Mouse (Mus musculus): ENCODE results near the gene Pnmal1.
"Not testable (repeated sequence)": the region's sequence is repeated elsewhere in the genome, so short reads cannot be mapped to it uniquely, and the experiment has no call there.

Gene Pnmal1

DNA sequence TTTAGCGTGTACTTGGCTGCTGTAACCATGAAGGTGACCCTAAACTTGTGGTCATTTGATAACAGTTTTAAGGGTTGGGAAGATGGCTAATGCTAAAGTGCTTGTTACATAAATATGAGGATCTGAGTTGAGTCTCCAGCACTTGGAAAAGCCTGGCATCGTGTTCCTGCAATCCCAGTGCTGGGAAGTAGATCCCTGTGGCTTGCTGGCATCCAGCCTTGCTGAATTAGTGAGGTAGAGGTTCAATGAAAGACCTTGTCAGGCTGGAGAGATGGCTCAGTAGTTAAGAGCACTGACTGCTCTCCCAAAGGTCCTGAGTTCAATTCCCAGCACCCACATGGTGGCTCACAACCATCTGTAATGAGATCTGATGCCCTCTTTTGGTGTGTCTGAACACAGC lies 5.7 kb upstream of the Pnmal1 start:
- not testable (repeated sequence) for DNase-seq

- no peak for DNase-seq
Observed at GRCm38 (mm10) chr7:16955712-16956111, 3.8 kb upstream of the Pnmal1 start.

- no peak for DNase-seq
Observed at GRCm38 (mm10) chr7:16956410-16957265, 2.8 kb upstream of the Pnmal1 start.

DNA sequence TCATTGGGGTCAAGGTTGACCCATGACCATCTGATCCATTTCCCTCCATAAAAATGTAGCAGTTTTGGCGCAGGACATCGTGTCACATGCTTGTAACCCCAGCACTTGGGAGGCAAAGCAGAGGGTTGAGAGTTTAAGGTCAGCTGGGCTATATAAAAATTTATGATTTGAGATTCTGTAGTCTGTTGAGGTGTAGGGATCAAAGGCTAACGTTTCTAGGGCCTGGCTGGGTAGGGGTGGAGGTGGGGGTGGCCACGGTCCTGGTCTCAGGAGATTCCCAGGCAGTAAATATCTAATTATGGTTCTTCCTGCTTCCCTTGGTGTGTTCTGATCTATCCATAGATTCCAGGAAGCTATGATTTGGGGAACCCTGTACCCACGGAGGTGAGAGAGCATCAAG lies 2.2 kb downstream of the Pnmal1 start:
- no peak for DNase-seq

- no peak for DNase-seq
Observed at GRCm38 (mm10) chr7:16968414-16968813, 8.9 kb downstream of the Pnmal1 start.

- no peak for DNase-seq
Observed at GRCm38 (mm10) chr7:16971160-16971559, 11.7 kb downstream of the Pnmal1 start.

DNA sequence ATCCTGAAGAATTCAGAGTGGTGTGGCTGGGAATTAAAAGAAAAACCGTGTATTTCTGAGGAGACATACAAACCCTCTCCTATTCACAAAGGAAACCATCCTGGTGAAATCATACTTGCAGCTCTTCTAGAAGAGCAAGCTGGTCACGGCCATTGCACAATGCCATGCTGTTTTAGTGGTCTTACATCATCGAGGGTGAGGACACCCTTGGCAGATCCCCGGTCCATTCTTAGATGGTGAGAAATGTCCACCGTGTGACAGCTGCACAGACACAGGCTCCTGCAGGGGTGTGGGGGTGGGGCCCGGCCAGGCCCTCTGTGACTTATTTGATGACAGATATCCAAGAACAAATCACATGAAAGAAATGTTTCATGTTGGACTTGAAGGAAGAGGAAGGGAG lies 14.5 kb downstream of the Pnmal1 start:
- DNase-seq = no peak

DNA sequence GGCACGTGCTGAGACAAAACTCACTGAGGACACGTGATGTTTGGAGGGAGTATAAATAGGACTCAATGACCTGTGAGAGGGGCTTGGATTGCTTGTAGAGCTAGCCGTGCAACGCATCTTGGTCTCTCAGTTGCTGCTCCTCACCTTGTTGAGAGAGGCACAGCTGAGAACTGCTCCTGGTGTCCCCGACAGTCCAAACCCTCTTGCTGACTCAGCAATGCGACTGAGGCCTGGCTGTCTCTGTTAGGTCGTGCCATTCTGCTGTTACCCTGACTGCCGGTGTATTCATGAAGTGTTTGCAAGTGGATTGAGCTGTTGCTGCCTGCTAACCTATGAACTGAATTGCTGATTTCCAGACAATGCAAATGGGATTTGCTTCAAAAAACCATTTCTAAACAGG lies 16.8 kb downstream of the Pnmal1 start:
- DNase-seq = no peak

GRCm38 (mm10) chr7:16978173-16978572 lies 18.7 kb downstream of the Pnmal1 start:
- no peak for DNase-seq

GRCm38 (mm10) chr7:16978593-16978992 lies 19.1 kb downstream of the Pnmal1 start:
- DNase-seq = no peak

GRCm38 (mm10) chr7:16980348-16980747 lies 20.9 kb downstream of the Pnmal1 start:
- peak; percentile 63 to 74 for DNase-seq

DNA sequence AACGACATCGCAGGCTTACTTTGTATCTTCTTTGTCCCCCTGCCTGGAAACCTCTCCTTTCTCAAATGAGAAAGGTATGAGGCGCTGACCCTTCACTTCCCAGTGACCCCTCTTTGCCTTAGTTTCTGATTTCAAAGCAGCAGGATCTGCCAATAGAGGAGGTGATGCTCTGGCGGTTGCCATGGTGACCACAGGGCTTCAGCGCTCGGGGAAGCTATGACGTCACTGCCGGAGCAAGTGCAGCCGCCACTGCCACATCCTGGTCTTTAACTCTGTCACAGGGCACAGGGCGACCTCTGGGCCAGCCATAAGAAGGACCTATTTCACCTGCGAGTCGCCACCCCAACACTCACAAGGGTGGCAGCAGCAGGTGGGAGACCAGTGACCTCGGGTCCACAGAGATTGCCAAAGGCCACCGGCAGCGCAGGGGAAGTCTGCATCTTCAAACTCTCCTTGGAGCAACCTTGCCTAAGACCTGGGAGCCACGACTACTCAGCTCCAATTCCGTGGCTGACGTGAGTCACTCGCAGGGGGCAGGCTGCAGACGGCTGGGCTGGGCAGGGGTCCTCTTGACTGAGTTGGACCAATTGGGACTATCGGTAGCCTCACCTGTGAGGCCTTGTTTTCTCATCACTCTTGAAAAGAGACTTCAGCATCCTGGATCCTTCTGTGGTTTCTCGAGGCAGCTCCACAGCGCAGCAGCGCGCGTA lies 23.5 kb downstream of the Pnmal1 start, which contains the start of gene Gm42372:
Gm42372 (plus strand) TSS at position 228 of the 710 bp plus-strand sequence.
- DNase-seq = peak; percentile 65 to 73

GRCm38 (mm10) chr7:16987541-16988149 lies 28.2 kb downstream of the Pnmal1 start:
- no peak for DNase-seq

DNA sequence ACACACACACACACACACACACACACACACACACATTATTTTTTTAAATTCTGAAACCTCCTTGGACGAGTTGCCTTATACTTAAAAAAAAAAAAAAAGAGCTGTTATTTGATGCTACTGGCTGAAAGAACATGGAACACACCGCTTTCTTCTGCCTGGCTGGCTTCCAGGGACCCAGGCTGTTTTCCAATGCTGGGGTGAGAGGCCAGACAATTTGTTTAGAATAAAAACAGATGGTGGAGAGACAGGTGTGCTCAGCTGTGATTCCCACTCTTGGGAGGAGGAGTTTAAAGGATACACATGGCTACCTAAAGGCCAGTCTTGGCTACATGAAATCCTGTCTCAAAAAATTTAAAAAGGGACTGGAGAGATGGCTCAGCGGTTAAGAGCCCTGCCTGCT lies 28.9 kb downstream of the Pnmal1 start:
- DNase-seq = peak; percentile 74 to 79

GRCm38 (mm10) chr7:16990006-16990744 lies 30.7 kb downstream of the Pnmal1 start:
- peak; percentile 23 to 42 for DNase-seq

GRCm38 (mm10) chr7:16991681-16992450 lies 32.4 kb downstream of the Pnmal1 start:
- peak; percentile 58 to 69 for DNase-seq

- DNase-seq = no peak
Observed at GRCm38 (mm10) chr7:16992451-16992807, 33.0 kb downstream of the Pnmal1 start, which contains the start of gene Ccdc8. Ccdc8 (plus strand) TSS chr7:16992708.

DNA sequence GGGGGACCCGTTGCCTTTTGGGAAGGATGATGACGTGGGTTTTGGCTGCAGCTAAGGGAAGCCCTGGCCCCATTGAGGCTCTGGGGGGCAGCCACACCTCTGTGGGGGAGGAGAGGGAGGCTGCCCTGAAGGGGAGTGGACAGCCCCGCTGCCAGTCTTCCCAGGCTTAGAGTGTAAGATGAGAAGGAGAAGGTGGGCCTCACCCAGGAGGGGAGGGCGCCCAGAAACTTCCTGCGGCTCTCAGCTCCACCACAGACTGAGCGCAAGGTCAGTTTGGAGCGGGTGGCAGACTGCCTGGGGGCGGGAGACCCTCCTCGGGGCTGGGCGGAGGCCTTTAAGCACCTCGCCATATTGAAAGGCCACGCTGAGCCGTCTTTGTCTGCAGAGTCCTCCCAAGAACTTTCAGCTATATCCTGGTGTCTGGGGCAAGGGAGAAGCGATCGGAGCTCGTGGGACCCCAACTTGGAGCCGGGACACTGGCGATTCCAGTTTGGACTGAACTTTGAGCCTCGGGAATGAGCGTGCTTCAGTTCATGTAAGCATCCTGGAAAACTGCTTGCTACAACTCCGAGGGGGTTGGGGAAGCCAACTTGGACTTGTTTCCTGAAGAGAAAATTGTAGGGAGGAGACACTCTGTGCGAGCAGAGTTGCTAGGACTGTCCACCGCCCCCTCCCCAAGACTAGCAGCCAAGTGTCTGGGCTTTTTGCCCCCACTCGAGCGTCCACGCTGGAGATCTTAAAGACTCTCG lies 34.3 kb downstream of the Pnmal1 start:
- peak; percentile 93 to 95 for DNase-seq

- peak; percentile 39 to 51 for DNase-seq
Observed at GRCm38 (mm10) chr7:16994400-16994799, 34.9 kb downstream of the Pnmal1 start.

GRCm38 (mm10) chr7:16995345-16995744 lies 35.9 kb downstream of the Pnmal1 start:
- DNase-seq = no peak

GRCm38 (mm10) chr7:16999233-16999632 lies 39.8 kb downstream of the Pnmal1 start:
- no peak for DNase-seq

All from kidney, postnatal 4 days (tissue).